Mouse (Mus musculus) testis, adult 2 months (tissue): ENCODE results near the gene Trim62.

ENCODE experiments used
- CTCF ChIP-seq: fragments of 200-500 bp; IDR thresholded peaks from 2 replicates; pipeline ENCODE4 v1.5.1; 2012; ENCODE audit warnings: low read depth, mild to moderate bottlenecking, inconsistent platforms, low read length, moderate library complexity; ENCODE audit not compliant: control insufficient read depth, insufficient read depth, insufficient replicate concordance
- POLR2A ChIP-seq: fragments of 200-500 bp; IDR thresholded peaks from 2 replicates; pipeline ENCODE4 v1.6.1; 2012; ENCODE audit warnings: low read depth, mild to moderate bottlenecking, inconsistent platforms, low read length, moderate library complexity; ENCODE audit not compliant: control insufficient read depth

GRCm38 (mm10) chr4:128932783-128933182 is 49.4 kb downstream of the Trim62 start:
- TF ChIP-seq CTCF (no peak), POLR2A (no peak)
